Mouse (Mus musculus) layer of hippocampus, adult 9-11 months (tissue): ENCODE measurements at regions not wholly inside any gene's neighbourhood (a gene's known extent, or its start where the extent isn't known, plus 50 kb on each side); places are given as distances from the start of the nearest gene placed in this dataset.

Source experiments
- DNase-seq: peaks from one replicate; pipeline ENCODE4 v3.0.0; 2022

DNA sequence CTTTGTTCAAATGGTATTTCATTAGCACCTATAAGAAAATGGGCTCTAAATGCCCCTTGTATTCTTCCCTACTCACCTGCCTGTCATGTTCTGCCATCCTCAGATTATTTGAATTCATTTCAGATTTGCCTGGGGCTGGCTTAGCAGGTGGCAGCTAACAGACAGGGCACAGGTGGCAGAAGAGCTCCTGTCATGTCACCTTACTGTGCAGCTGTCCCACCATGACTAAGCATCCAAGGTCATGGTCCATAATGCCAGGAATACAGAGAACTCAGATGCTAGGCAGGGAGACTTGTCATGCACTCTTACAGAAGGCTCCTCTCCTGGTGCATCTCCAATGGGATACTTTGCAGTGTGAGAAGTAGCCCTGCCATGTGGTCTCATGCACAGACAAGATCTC lies 458.7 kb downstream of the Tmem135 start:
- no peak for DNase-seq

DNA sequence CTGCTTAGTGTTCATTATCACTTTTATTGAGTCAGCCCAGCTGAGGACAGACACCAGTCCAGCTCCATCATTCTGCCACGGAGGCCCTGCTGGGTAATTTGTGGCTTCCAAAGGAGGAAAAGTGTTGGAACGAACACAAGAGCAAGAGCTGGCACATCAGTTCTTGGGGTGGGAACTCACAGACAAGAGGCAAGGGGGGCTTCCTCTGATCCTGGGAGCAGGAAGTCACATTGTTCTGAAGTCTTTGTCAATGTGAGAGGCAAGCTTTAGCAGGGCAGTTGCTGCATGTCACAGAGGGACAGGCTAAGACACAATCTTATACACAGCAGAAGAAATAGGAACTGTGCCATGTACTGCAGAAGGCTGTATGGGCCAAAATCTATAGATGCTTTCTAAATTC lies 459.1 kb downstream of the Tmem135 start:
- no peak for DNase-seq

DNA sequence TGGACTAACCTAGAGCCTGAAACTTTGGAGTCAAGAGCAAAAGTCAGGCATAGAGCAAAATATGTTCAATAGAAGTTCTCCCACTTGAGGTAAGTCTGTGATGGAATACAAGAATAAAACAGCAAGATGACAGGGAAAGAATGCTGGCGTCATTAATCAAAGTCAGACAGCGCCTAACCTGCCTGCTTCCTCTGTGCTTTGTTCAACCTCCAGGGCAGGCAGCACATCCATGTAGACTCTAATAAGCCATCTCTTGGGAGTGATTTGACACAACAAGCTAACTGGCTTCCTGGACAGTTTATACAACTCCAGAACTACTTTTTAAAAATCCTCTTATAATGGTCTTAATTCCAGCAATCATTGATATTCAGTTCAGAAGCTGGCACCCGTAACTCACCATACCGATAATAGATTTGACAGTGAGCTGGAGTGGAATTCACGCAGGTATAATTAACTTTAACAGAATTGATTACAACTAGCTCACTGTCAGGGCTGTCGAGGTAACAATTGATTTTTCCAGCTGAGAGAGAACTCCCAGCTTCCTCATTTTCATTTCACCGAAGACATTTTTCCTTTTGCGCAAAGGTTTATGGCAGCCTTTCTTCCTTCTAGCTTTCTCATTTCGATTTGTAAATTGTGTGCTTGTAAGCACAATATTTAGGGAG lies 462.6 kb downstream of the Tmem135 start:
- no peak for DNase-seq

DNA sequence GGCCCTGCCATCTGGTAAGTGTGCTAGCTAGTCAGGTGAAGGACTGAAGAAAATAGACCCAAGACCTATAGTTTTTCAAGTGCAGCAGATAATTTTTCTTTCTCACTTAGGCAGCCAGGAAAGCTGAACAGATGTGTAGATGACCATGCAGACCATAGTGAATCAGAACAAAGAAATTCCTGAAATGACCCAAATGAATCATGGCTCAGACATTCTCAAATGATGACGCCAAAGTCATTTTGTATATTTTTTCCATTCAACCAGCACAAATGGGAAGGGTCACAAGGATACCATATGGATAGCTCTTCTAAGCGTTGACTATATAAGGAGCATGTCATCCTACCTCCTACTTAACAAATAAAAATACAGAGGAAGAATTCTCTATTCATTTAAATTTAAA lies 463.8 kb downstream of the Tmem135 start:
- DNase-seq = no peak

DNA sequence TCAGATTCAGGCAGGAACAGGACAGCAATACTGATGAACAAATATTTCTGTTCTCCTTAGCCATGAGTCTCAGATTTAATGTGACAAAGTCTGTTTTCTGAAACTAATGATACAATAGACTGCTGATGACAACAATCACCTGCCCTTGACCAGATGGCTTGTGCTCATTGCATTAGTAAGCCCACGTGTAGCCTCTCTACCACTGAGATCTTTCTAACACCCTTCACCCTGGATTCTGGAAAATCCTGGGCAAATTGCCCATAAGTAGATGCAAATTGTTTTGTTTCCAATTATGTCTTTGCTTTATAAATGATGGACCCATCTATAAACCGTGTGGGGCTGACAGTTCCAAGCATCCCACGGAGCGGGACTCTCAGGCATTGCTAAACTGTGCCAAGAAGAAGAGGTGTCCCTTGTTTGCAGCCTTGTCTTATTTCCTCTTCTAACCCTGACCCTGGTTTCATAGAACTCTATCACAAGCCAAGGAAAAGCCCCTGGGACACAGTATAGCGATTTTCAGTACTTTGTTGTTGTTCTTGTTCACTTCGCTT lies 475.7 kb downstream of the Tmem135 start:
- DNase-seq = no peak
